Mouse (Mus musculus) MN1 (cell line): ENCODE measurements around the gene Sipa1.

Experiments used
- DNase-seq: peaks from one replicate; pipeline ENCODE4 v3.0.0-alpha.2; 2016; ENCODE audit warnings: low spot score

The Sipa1 gene

GRCm38 (mm10) chr19:5641641-5642040 is 21.9 kb downstream of the Sipa1 start:
- no peak for DNase-seq

- DNase-seq, result no peak
These were observed 22.5 kb downstream of the Sipa1 start for GRCm38 (mm10) chr19:5641021-5641420.

- DNase-seq, result peak; percentile 79
These were observed 23.2 kb downstream of the Sipa1 start for GRCm38 (mm10) chr19:5640339-5640738.

- no peak for DNase-seq
These were observed 25.0 kb downstream of the Sipa1 start for GRCm38 (mm10) chr19:5638416-5639005.

- DNase-seq, result peak; percentile 91
These were observed 26.1 kb downstream of the Sipa1 start, which contains the start of gene Rela for GRCm38 (mm10) chr19:5637069-5638047. TSS of gene Rela (plus strand) at chr19:5637483.

GRCm38 (mm10) chr19:5636571-5637041 is 26.9 kb downstream of the Sipa1 start:
- no peak for DNase-seq

- DNase-seq, result no peak
These were observed 27.4 kb downstream of the Sipa1 start for GRCm38 (mm10) chr19:5636036-5636570.

- no peak for DNase-seq
These were observed 31.4 kb downstream of the Sipa1 start for GRCm38 (mm10) chr19:5632120-5632519.

- no peak for DNase-seq
These were observed 33.6 kb downstream of the Sipa1 start for GRCm38 (mm10) chr19:5629907-5630306.

- DNase-seq, result no peak
These were observed 38.2 kb downstream of the Sipa1 start for GRCm38 (mm10) chr19:5625311-5625710.

GRCm38 (mm10) chr19:5621884-5622283 is 41.6 kb downstream of the Sipa1 start:
- no peak for DNase-seq

- DNase-seq, result no peak
These were observed 43.5 kb downstream of the Sipa1 start for GRCm38 (mm10) chr19:5620007-5620406.

- DNase-seq, result no peak
These were observed 48.6 kb downstream of the Sipa1 start for GRCm38 (mm10) chr19:5614953-5615352.

GRCm38 (mm10) chr19:5612762-5613411 is 50.6 kb downstream of the Sipa1 start:
- DNase-seq, result no peak

- no peak for DNase-seq
These were observed 51.5 kb downstream of the Sipa1 start for GRCm38 (mm10) chr19:5611973-5612372.

- DNase-seq, result peak; percentile 85
These were observed 53.7 kb downstream of the Sipa1 start, which contains the start of gene Kat5 for GRCm38 (mm10) chr19:5609547-5610404. TSS of gene Kat5 (minus strand) at chr19:5610237.

GRCm38 (mm10) chr19:5609171-5609546 is 54.3 kb downstream of the Sipa1 start:
- DNase-seq, result peak; percentile 37

- DNase-seq, result no peak
These were observed 54.8 kb downstream of the Sipa1 start for GRCm38 (mm10) chr19:5608707-5609106.

- DNase-seq, result no peak
These were observed 55.6 kb downstream of the Sipa1 start for GRCm38 (mm10) chr19:5607705-5608410.

- DNase-seq, result no peak
These were observed 57.3 kb downstream of the Sipa1 start for GRCm38 (mm10) chr19:5606196-5606595.

- no peak for DNase-seq
These were observed 58.4 kb downstream of the Sipa1 start for GRCm38 (mm10) chr19:5605126-5605525.
